Mouse (Mus musculus) liver, postnatal 0 days (tissue): ENCODE measurements around the gene Lat2.

Experiments
- CTCF ChIP-seq: sonication (generic); IDR thresholded peaks from 2 replicates; pipeline ENCODE4 v1.5.1; 2016; ENCODE audit warnings: antibody characterized with exemption, low read depth
- EP300 ChIP-seq: IDR thresholded peaks from 2 replicates; pipeline ENCODE4 v1.6.1; 2016; ENCODE audit warnings: antibody characterized with exemption, low read depth, mild to moderate bottlenecking

- TF ChIP-seq CTCF (no peak), EP300 (no peak)
Observed at GRCm38 (mm10) chr5:134555463-134556164, 59.2 kb downstream of the Lat2 start.
